Mouse (Mus musculus): ENCODE data around the gene Slc2a12. TPM values are rescaled to one million over a fixed set of nuclear protein-coding genes. Genes with fewer than 3 reads are reported as not detected.
A peak's percentile ranks its signal among the peaks of the same experiment; 100 is the strongest.

The Slc2a12 gene
- polyA plus RNA-seq, 1 experiment from 2014 or later, result 1.2 TPM

- H3K9me3 ChIP-seq (replicated peaks), result no peaks in the 10 kb centered on the region
- H3K27me3 ChIP-seq (ENCODE audit: low read depth, poor library complexity, severe bottlenecking), result no peaks in the 10 kb centered on the region
- no peak for DNase-seq (ENCODE audit: low spot score)
- no peak overlapping the region for H3K27ac ChIP-seq
- WGBS, result 91% methylated on average over 5 of the region's 5 CpGs
- no peaks in the 10 kb centered on the region for H3K4me1 ChIP-seq
- peaks cover 3% of the 10 kb centered on the region; the same call in 1 of the 2 replicates for H3K36me3 ChIP-seq
- no peak overlapping the region for H3K4me3 ChIP-seq
Observed at GRCm38 (mm10) chr10:22720781-22721529, 76.1 kb downstream of the Slc2a12 start.

DNA sequence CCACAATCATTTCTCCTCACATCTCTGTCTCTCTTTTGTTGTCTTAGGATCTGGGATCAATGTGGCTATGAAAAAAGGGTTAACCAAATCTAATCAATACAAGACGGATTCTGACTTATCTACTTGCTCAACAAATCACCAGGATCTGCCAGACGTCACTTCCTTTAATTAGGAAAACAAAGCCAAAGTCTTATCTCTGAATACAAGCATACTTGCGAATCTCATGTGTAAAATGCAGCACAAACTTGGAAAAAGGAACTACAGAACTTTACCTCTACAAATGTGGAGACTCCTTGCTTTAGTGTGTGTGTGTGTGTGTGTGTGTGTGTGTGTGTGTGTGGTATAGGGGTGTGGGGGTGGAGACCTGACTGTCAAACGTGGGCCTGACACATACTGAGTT is 80.4 kb downstream of the Slc2a12 start:
- DNase-seq (ENCODE audit: low spot score), result no peak
- 70% methylated on average over 4 of the region's 4 CpGs for WGBS
- H3K36me3 ChIP-seq, result peaks cover 3% of the 10 kb centered on the region; the same call in 1 of the 2 replicates

DNA sequence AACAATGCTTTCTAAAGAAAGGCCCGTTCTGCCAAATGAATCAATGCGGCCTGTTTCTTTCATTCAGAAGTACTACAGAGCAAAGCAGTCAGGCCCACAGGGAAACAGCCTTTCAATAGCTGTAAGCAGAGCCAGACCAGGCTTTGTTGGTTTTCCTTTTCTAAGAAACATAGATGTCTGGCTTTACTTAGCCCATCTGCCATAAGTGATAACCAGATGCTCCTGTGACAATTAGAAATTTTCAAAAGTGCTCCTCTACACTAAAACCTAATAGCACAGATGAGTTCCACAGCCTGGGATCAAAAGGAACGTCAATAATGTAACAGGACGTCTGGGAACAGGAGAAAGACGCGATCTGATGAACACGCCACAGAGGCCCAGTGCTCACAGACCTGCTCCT is 81.5 kb downstream of the Slc2a12 start:
- Histone ChIP-seq H3K4me3 (no peak overlapping the region), H3K4me1 (peaks cover 15% of the 10 kb centered on the region), H3K27ac (no peak overlapping the region), H3K27me3 (ENCODE audit: low read depth, poor library complexity, severe bottlenecking) (no peaks in the 10 kb centered on the region), H3K36me3 (peaks cover 3% of the 10 kb centered on the region; the same call in 1 of the 2 replicates), H3K9me3 (replicated peaks) (no peaks in the 10 kb centered on the region)
- no peak for DNase-seq (ENCODE audit: low spot score)
- 84% methylated on average over 7 of the region's 7 CpGs for WGBS

More for the DNA sequence above, 80.4 kb downstream of the Slc2a12 start:
- Histone ChIP-seq H3K27ac (no peak overlapping the region), H3K9me3 (replicated peaks) (no peaks in the 10 kb centered on the region), H3K4me3 (no peak overlapping the region), H3K27me3 (ENCODE audit: low read depth, poor library complexity, severe bottlenecking) (no peaks in the 10 kb centered on the region), H3K4me1 (peaks cover 13% of the 10 kb centered on the region)

DNA sequence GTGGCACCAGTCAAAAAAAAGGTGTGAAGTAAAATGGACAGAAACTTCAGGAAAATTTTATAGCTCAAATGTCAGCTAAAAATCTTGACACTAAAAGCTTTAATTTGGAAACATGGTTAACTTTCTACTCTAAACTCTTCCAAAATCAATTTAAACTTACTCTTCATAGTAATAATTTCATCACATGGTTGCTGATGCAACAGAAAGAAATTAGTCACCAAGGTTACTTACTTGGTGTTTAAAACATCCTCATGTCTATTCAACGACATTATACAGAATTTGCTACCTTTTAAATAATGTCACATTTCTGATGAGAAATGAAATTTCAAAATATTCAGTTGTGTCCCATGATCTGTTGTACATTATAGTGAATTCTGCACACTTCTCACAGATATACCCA is 83.4 kb downstream of the Slc2a12 start:
- Histone ChIP-seq H3K36me3 (peaks cover 3% of the 10 kb centered on the region; the same call in 1 of the 2 replicates), H3K27ac (no peak overlapping the region), H3K9me3 (replicated peaks) (no peaks in the 10 kb centered on the region), H3K4me1 (peaks cover 22% of the 10 kb centered on the region), H3K27me3 (ENCODE audit: low read depth, poor library complexity, severe bottlenecking) (no peaks in the 10 kb centered on the region), H3K4me3 (no peak overlapping the region)
- WGBS, result 97% methylated on average over 1 of the region's 1 CpGs
- DNase-seq (ENCODE audit: low spot score), result no peak

GRCm38 (mm10) chr10:22730266-22730991 is 85.6 kb downstream of the Slc2a12 start:
- Histone ChIP-seq H3K27ac (peak overlapping the region; percentile 99), H3K4me3 (peak overlapping the region; percentile 99), H3K4me1 (peaks cover 22% of the 10 kb centered on the region), H3K36me3 (no peaks in the 10 kb centered on the region), H3K27me3 (ENCODE audit: low read depth, poor library complexity, severe bottlenecking) (no peaks in the 10 kb centered on the region), H3K9me3 (replicated peaks) (no peaks in the 10 kb centered on the region)
- WGBS, result 2% methylated on average over 39 of the region's 39 CpGs
- DNase-seq (ENCODE audit: low spot score), result peak; percentile 32

DNA sequence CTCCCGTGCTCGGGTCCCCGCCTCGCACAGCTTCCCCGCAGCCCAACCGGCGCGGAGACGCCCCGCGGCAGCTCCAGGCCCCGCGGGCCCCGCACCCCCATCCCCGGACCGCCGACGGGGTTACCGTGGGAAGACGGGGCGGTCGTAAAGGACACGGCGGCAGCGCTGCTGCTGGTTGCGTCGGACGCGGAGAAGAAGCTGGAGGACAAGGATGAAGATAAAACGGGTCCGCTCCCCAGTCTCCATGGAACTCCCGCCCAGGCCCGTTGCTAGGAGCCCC is 86.1 kb downstream of the Slc2a12 start:
- WGBS, result under 1% methylated on average over 33 of the region's 33 CpGs
- DNase-seq (ENCODE audit: low spot score), result no peak
- no peaks in the 10 kb centered on the region for H3K9me3 ChIP-seq (replicated peaks)

GRCm38 (mm10) chr10:22731272-22732093 is 86.7 kb downstream of the Slc2a12 start, which contains the start of gene Tbpl1:
Gene Tbpl1 (minus strand): TSS chr10:22731938.
- peak within 1 kb of the TSS; percentile 99 for H3K4me3 ChIP-seq
- peak; percentile 95 for DNase-seq (ENCODE audit: low spot score)
- WGBS, result under 1% methylated on average over 77 of the region's 77 CpGs

More for the DNA sequence above, 86.1 kb downstream of the Slc2a12 start:
- Histone ChIP-seq H3K4me3 (peak overlapping the region; percentile 99), H3K4me1 (peaks cover 22% of the 10 kb centered on the region), H3K27me3 (ENCODE audit: low read depth, poor library complexity, severe bottlenecking) (no peaks in the 10 kb centered on the region), H3K36me3 (no peaks in the 10 kb centered on the region), H3K27ac (peak overlapping the region; percentile 99)

GRCm38 (mm10) chr10:22732181-22732580 is 87.4 kb downstream of the Slc2a12 start:
- 63% methylated on average over 10 of the region's 10 CpGs for WGBS

More at GRCm38 (mm10) chr10:22731272-22732093, 86.7 kb downstream of the Slc2a12 start, which contains the start of gene Tbpl1:
- Histone ChIP-seq H3K4me1 (peaks cover 22% of the 10 kb centered on the region), H3K9me3 (replicated peaks) (no peaks in the 10 kb centered on the region), H3K36me3 (no peaks in the 10 kb centered on the region), H3K27me3 (ENCODE audit: low read depth, poor library complexity, severe bottlenecking) (no peaks in the 10 kb centered on the region), H3K27ac (peak within 1 kb of the TSS; percentile 99)

DNA sequence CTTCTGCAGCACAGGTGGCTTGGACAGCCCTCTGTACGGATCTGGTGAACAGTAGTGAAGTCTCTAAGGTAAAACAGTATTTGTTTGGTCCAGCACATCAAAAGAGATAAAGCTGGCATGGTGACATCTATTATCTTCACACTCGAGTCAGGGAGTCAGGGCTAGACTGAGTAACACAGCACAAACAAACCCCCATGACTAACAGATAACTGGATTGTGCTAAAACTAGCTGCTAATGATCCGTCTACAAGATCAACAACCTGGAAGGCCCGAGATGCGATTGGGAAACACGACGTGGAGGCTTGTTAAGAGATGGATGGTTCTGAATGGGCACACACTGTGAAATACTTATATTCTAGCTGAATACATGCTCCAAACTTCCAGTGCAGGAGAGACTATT is 101.1 kb downstream of the Slc2a12 start:
- Histone ChIP-seq H3K4me1 (no peaks in the 10 kb centered on the region), H3K4me3 (no peak overlapping the region), H3K36me3 (no peaks in the 10 kb centered on the region), H3K27me3 (ENCODE audit: low read depth, poor library complexity, severe bottlenecking) (no peaks in the 10 kb centered on the region), H3K9me3 (replicated peaks) (no peaks in the 10 kb centered on the region), H3K27ac (no peak overlapping the region)
- 81% methylated on average over 7 of the region's 7 CpGs for WGBS
- DNase-seq (ENCODE audit: low spot score), result no peak

More at GRCm38 (mm10) chr10:22732181-22732580, 87.4 kb downstream of the Slc2a12 start:
- Histone ChIP-seq H3K9me3 (replicated peaks) (no peaks in the 10 kb centered on the region), H3K4me3 (peak overlapping the region; percentile 99), H3K27me3 (ENCODE audit: low read depth, poor library complexity, severe bottlenecking) (no peaks in the 10 kb centered on the region), H3K27ac (peak overlapping the region; percentile 99), H3K4me1 (peaks cover 22% of the 10 kb centered on the region), H3K36me3 (no peaks in the 10 kb centered on the region)
- DNase-seq (ENCODE audit: low spot score), result no peak

DNA sequence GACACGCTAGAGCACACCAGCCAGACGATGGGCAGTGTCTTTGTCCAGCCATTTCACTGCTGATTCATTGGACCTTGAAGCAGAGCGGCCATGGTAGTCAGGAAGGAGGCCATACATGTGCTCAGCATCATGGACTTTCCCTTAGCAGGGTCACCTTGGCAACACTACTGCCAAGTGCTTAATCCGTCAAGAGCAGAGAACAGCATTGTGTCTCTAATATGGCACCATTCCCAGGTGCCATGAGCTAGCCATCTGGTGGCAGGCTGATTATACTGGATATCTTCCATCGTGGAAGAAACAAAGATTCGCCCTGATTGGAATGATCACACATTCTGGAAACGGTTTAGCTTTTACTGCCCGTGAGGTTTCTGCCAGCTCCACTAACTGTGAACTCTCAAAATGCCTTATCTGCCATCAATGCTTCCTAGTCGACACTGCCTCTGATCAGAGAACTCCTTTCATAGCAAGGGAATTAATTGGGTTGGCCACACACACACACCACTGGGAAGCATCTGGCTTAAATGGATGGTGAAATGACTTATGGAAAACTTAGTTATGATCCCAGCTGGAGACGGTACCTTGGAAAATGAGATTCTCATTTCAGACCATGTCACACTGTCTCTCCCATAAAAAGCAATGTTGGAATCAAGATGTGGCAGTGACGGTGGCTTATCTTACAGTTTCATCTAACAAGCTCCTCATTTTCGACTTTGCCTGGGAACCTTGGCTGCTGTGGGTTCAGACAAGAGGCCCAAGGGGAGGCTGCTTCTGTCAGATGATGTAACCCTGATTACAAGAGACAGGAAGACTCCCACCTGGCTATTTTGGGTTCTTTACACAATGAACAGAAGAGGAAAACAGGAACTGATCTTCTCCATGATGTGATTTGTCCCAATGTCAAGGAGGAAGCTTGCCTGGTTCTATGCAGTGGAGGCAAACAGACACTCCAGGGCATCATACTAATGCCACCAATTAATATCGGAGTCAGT is 101.8 kb downstream of the Slc2a12 start:
- no peaks in the 10 kb centered on the region for H3K4me1 ChIP-seq
- H3K27me3 ChIP-seq (ENCODE audit: low read depth, poor library complexity, severe bottlenecking), result no peaks in the 10 kb centered on the region
- no peaks in the 10 kb centered on the region for H3K9me3 ChIP-seq (replicated peaks)
- no peak overlapping the region for H3K27ac ChIP-seq
- no peak for DNase-seq (ENCODE audit: low spot score)
- H3K36me3 ChIP-seq, result no peaks in the 10 kb centered on the region
- no peak overlapping the region for H3K4me3 ChIP-seq
- 84% methylated on average over 13 of the region's 13 CpGs for WGBS

- Histone ChIP-seq H3K4me1 (no peaks in the 10 kb centered on the region), H3K36me3 (no peaks in the 10 kb centered on the region), H3K4me3 (no peak overlapping the region), H3K27me3 (ENCODE audit: low read depth, poor library complexity, severe bottlenecking) (no peaks in the 10 kb centered on the region), H3K27ac (no peak overlapping the region), H3K9me3 (replicated peaks) (no peaks in the 10 kb centered on the region)
- no peak for DNase-seq (ENCODE audit: low spot score)
- WGBS, result 76% methylated on average over 5 of the region's 5 CpGs
Observed at GRCm38 (mm10) chr10:22751175-22751682, 106.4 kb downstream of the Slc2a12 start.
